Mouse (Mus musculus): Measurements from ENCODE around the gene Asnsd1. TPM values are rescaled to one million over a fixed set of nuclear protein-coding genes. Genes with fewer than 3 reads are reported as not detected.
A peak's percentile ranks its signal among the peaks of the same experiment; 100 is the strongest.

Gene Asnsd1
- polyA plus RNA-seq, 1 experiment from 2014 or later, result 63.7 TPM

- no peaks in the 10 kb centered on the region for H3K27me3 ChIP-seq
- no peak overlapping the region for H3K4me3 ChIP-seq (replicated peaks)
- no peak overlapping the region for H3K9ac ChIP-seq
- no peak overlapping the region for H3K4me2 ChIP-seq
- H3K36me3 ChIP-seq, result peaks cover 15% of the 10 kb centered on the region
- H3K27ac ChIP-seq, result no peak overlapping the region
- no peaks in the 10 kb centered on the region for H3K9me3 ChIP-seq (replicated peaks)
- WGBS (ENCODE audit: insufficient replicate concordance), result 75% methylated on average over 5 of the region's 5 CpGs
- no peak for DNase-seq
- ATAC-seq (ENCODE audit: low read depth), result no peak
- peaks cover 17% of the 10 kb centered on the region for H3K4me1 ChIP-seq (replicated peaks)
Observed at GRCm38 (mm10) chr1:53324827-53325494, 27.6 kb downstream of the Asnsd1 start.

GRCm38 (mm10) chr1:53324277-53324676 is 28.3 kb downstream of the Asnsd1 start:
- no peak overlapping the region for H3K4me2 ChIP-seq
- WGBS (ENCODE audit: insufficient replicate concordance), result 84% methylated on average over 1 of the region's 1 CpGs
- H3K36me3 ChIP-seq, result peaks cover 15% of the 10 kb centered on the region
- ATAC-seq (ENCODE audit: low read depth) (no peak), DNase-seq (no peak)
- H3K27ac ChIP-seq, result no peak overlapping the region
- no peaks in the 10 kb centered on the region for H3K27me3 ChIP-seq
- H3K9me3 ChIP-seq (replicated peaks), result no peaks in the 10 kb centered on the region
- no peak overlapping the region for H3K9ac ChIP-seq
- peaks cover 17% of the 10 kb centered on the region for H3K4me1 ChIP-seq (replicated peaks)
- H3K4me3 ChIP-seq (replicated peaks), result no peak overlapping the region

- Histone ChIP-seq H3K4me3 (replicated peaks) (no peak overlapping the region), H3K27me3 (no peaks in the 10 kb centered on the region), H3K4me2 (no peak overlapping the region), H3K9me3 (replicated peaks) (no peaks in the 10 kb centered on the region), H3K4me1 (replicated peaks) (peaks cover 17% of the 10 kb centered on the region), H3K27ac (no peak overlapping the region), H3K36me3 (peaks cover 19% of the 10 kb centered on the region), H3K9ac (no peak overlapping the region)
- ATAC-seq (ENCODE audit: low read depth) (no peak), DNase-seq (no peak)
- 84% methylated on average over 5 of the region's 5 CpGs for WGBS (ENCODE audit: insufficient replicate concordance)
Observed at GRCm38 (mm10) chr1:53323254-53323653, 29.3 kb downstream of the Asnsd1 start.

- ATAC-seq (ENCODE audit: low read depth) (peak; percentile 65), DNase-seq (no peak)
- no peak overlapping the region for H3K9ac ChIP-seq
- H3K4me1 ChIP-seq (replicated peaks), result peaks cover 17% of the 10 kb centered on the region
- no peaks in the 10 kb centered on the region for H3K27me3 ChIP-seq
- peaks cover 31% of the 10 kb centered on the region for H3K36me3 ChIP-seq
- no peak overlapping the region for H3K4me2 ChIP-seq
- no peak overlapping the region for H3K4me3 ChIP-seq (replicated peaks)
- no peaks in the 10 kb centered on the region for H3K9me3 ChIP-seq (replicated peaks)
- H3K27ac ChIP-seq, result no peak overlapping the region
- 73% methylated on average over 4 of the region's 4 CpGs for WGBS (ENCODE audit: insufficient replicate concordance)
Observed at GRCm38 (mm10) chr1:53321662-53322344, 30.7 kb downstream of the Asnsd1 start.

- Histone ChIP-seq H3K27ac (peak within 1 kb of the TSS; percentile 81), H3K9me3 (replicated peaks) (no peaks in the 10 kb centered on the region), H3K9ac (peak within 1 kb of the TSS; percentile 81), H3K4me2 (peak within 1 kb of the TSS; percentile 61), H3K4me3 (replicated peaks) (peak within 1 kb of the TSS; percentile 70), H3K27me3 (no peaks in the 10 kb centered on the region), H3K4me1 (replicated peaks) (peaks cover 15% of the 10 kb centered on the region), H3K36me3 (peaks cover 31% of the 10 kb centered on the region)
- peak; percentile 96 for ATAC-seq (ENCODE audit: low read depth)
- peak; percentile 72 for DNase-seq
- WGBS (ENCODE audit: insufficient replicate concordance), result 2% methylated on average over 27 of the region's 27 CpGs
Observed at GRCm38 (mm10) chr1:53312989-53313967, 39.3 kb downstream of the Asnsd1 start, which contains the start of gene Osgepl1. Gene Osgepl1, plus strand, starts transcription at chr1:53313624.

GRCm38 (mm10) chr1:53300506-53300905 is 52.0 kb downstream of the Asnsd1 start:
- no peak overlapping the region for H3K4me3 ChIP-seq (replicated peaks)
- no peak overlapping the region for H3K27ac ChIP-seq
- DNase-seq (no peak), ATAC-seq (ENCODE audit: low read depth) (no peak)
- H3K4me1 ChIP-seq (replicated peaks), result peaks cover 27% of the 10 kb centered on the region
- 74% methylated on average over 4 of the region's 4 CpGs for WGBS (ENCODE audit: insufficient replicate concordance)
- H3K4me2 ChIP-seq, result no peak overlapping the region
- peaks cover 17% of the 10 kb centered on the region for H3K36me3 ChIP-seq
- no peak overlapping the region for H3K9ac ChIP-seq
- no peaks in the 10 kb centered on the region for H3K27me3 ChIP-seq
- H3K9me3 ChIP-seq (replicated peaks), result no peaks in the 10 kb centered on the region

- peak; percentile 93 for DNase-seq
- H3K9me3 ChIP-seq (replicated peaks), result no peaks in the 10 kb centered on the region
- peak within 1 kb of the TSS; percentile 88 for H3K9ac ChIP-seq
- WGBS (ENCODE audit: insufficient replicate concordance), result under 1% methylated on average over 66 of the region's 66 CpGs
- ATAC-seq (ENCODE audit: low read depth), result peak; percentile 99
- no peaks in the 10 kb centered on the region for H3K27me3 ChIP-seq
- peak within 1 kb of the TSS; percentile 85 for H3K4me3 ChIP-seq (replicated peaks)
- peak within 1 kb of the TSS; percentile 91 for H3K27ac ChIP-seq
- peaks cover 31% of the 10 kb centered on the region for H3K4me1 ChIP-seq (replicated peaks)
- H3K36me3 ChIP-seq, result peaks cover 16% of the 10 kb centered on the region
- H3K4me2 ChIP-seq, result peak within 1 kb of the TSS; percentile 84
Observed at GRCm38 (mm10) chr1:53296581-53297383, 55.8 kb downstream of the Asnsd1 start, which contains the start of the genes Pms1, Ormdl1 and Gm28778. Gene Pms1, minus strand, starts transcription at chr1:53297018. Gene Ormdl1, plus strand, starts transcription at chr1:53297095. Gene Gm28778, plus strand, starts transcription at chr1:53297111.

Other genes with a start within 250 kb of the Asnsd1 start
- not detected in 2 replicates for gene 1700019A02Rik, start 165.1 kb downstream of the Asnsd1 start, polyA plus RNA-seq (2015; fragmentation: Nextera tagmentation; extraction: Ambion mirVana)
- 9.7 and 13.6 TPM in 2 replicates for gene Pms1, start 55.7 kb downstream of the Asnsd1 start, polyA plus RNA-seq (2015; fragmentation: Nextera tagmentation; extraction: Ambion mirVana)
- 29.3 and 33.2 TPM in 2 replicates for gene Ormdl1, start 55.7 kb downstream of the Asnsd1 start, polyA plus RNA-seq (2015; fragmentation: Nextera tagmentation; extraction: Ambion mirVana)
- not detected in 2 replicates for gene Gm28778, start 55.6 kb downstream of the Asnsd1 start, polyA plus RNA-seq (2015; fragmentation: Nextera tagmentation; extraction: Ambion mirVana)
- gene Osgepl1, start 39.1 kb downstream of the Asnsd1 start, polyA plus RNA-seq (2015; fragmentation: Nextera tagmentation; extraction: Ambion mirVana), result 27.5 and 30.9 TPM in 2 replicates
- 5.8 and 6.7 TPM in 2 replicates for gene Asdurf, start 133 bp downstream of the Asnsd1 start, polyA plus RNA-seq (2015; fragmentation: Nextera tagmentation; extraction: Ambion mirVana)
- gene Gm28551, start 85 bp downstream of the Asnsd1 start, polyA plus RNA-seq (2015; fragmentation: Nextera tagmentation; extraction: Ambion mirVana), result 0.15 and 0.29 TPM in 2 replicates

Measured in liver, embryonic 13.5 days (tissue).